Mouse (Mus musculus) heart, postnatal 0 days (tissue): ENCODE measurements around the gene 4930402H24Rik. TPM values are rescaled to one million over a fixed set of nuclear protein-coding genes. Genes with fewer than 3 reads are reported as not detected.

Experiments used
- ATAC-seq: fragments of 200-750 bp; cut with Nextera tagmentation; 2 replicates; pipeline ENCODE4 v1.8.0; 2017; ENCODE audit warnings: low read depth, moderate number of reproducible peaks, moderate library complexity; ENCODE audit not compliant: insufficient read depth
- DNase-seq: peaks from one replicate; pipeline ENCODE4 v3.0.0-alpha.2; 2016; ENCODE audit warnings: low spot score
- H3K27ac ChIP-seq: fragments of 300-500 bp; sonication (generic); 2 replicates; pipeline ENCODE4 v1.5.1; 2014; ENCODE audit warnings: low read depth, mild to moderate bottlenecking
- H3K27me3 ChIP-seq: fragments of 300-500 bp; sonication (generic); 2 replicates; pipeline ENCODE4 v1.6.1; 2014; ENCODE audit warnings: low read length, mixed read lengths; ENCODE audit not compliant: control insufficient read depth, insufficient read depth
- H3K36me3 ChIP-seq: fragments of 300-500 bp; sonication (generic); replicated peaks from 2 replicates; pipeline ENCODE4 v1.6.1; 2014; ENCODE audit warnings: low read length, mixed read lengths; ENCODE audit not compliant: control insufficient read depth, insufficient read depth
- H3K4me1 ChIP-seq: fragments of 300-500 bp; sonication (generic); 2 replicates; pipeline ENCODE4 v1.6.1; 2014; ENCODE audit warnings: antibody characterized with exemption; ENCODE audit not compliant: control insufficient read depth, insufficient read depth
- H3K4me2 ChIP-seq: fragments of 300-500 bp; sonication (generic); 2 replicates; pipeline ENCODE4 v1.6.1; 2014; ENCODE audit warnings: low read depth, mild to moderate bottlenecking, low read length, moderate library complexity
- H3K4me3 ChIP-seq: fragments of 300-500 bp; sonication (generic); 2 replicates; pipeline ENCODE4 v1.5.1; 2014; ENCODE audit warnings: low read depth, low read length
- H3K9ac ChIP-seq: fragments of 300-500 bp; sonication (generic); replicated peaks from 2 replicates; pipeline ENCODE4 v1.6.1; 2014; ENCODE audit warnings: low read depth, low read length, mixed read lengths
- H3K9me3 ChIP-seq: fragments of 300-500 bp; sonication (generic); replicated peaks from 2 replicates; pipeline ENCODE4 v1.6.1; 2016; ENCODE audit warnings: low read length; ENCODE audit not compliant: control insufficient read depth
- CTCF ChIP-seq: IDR thresholded peaks from 2 replicates; pipeline ENCODE4 v1.5.1; 2016; ENCODE audit warnings: antibody characterized with exemption, control low read depth, low read depth
- EP300 ChIP-seq: IDR thresholded peaks from 2 replicates; pipeline ENCODE4 v1.6.1; 2016; ENCODE audit warnings: antibody characterized with exemption, low read depth
- WGBS: fragments of 180-500 bp; shearing (Covaris S2); extraction: QIAGEN DNeasy Blood & Tissue Kit; methylation state at CpG from one replicate; pipeline ENCODE4 v1.1.7; 2014; 5-methylcytosine and 5-hydroxymethylcytosine counted together
- polyA plus RNA-seq: library from polyadenylated mRNA; unstranded; fragments of >200 nt; fragmentation: Nextera tagmentation; extraction: Ambion mirVana; gene quantifications from 2 replicates; pipeline ENCODE4 v1.2.1, GENCODE M21; 2015
- total RNA-seq: library from RNA; depleted of rRNA; stranded (reverse); fragments of >200 nt; gene quantifications from 2 replicates; pipeline ENCODE4 v1.2.3, GENCODE M21; 2014; ENCODE audit warnings: low replicate concordance

The 4930402H24Rik gene
- total and polyA plus RNA-seq, 2 experiments from 2014 or later = 41.8 to 89.9 TPM

DNA sequence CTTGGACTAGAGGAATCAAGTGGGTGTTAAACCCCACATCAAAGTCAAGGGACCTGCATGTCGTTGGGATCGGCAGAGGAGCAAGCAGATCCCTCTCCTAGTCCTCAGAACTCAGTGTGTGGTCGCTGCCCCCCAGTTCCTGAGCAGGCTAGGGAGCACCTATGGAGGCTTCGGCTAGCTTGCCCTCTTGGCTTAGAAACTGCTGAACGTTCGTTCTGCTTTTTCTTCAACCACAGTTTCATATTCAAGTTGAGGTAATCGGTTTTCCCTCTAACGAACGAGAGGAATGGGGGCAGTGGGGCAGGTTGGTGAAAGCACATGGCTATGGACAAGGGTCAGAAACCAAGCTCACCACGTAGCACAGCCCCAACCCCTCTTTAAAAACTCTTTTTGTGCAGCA, 199.1 kb downstream of the 4930402H24Rik start:
- Histone ChIP-seq H3K4me2 (no peak overlapping the region), H3K9me3 (no peaks in the 10 kb centered on the region), H3K4me3 (no peak overlapping the region), H3K36me3 (peaks cover 47% of the 10 kb centered on the region), H3K27me3 (no peaks in the 10 kb centered on the region), H3K4me1 (peaks cover 7% of the 10 kb centered on the region; the same call in 1 of the 2 replicates), H3K9ac (no peak overlapping the region), H3K27ac (no peak overlapping the region)
- whole genome bisulfite sequencing = 65% methylated on average over 10 of the region's 10 CpGs
- TF ChIP-seq CTCF (no peak), EP300 (no peak)
- ATAC-seq = no peak
- DNase-seq = no peak

DNA sequence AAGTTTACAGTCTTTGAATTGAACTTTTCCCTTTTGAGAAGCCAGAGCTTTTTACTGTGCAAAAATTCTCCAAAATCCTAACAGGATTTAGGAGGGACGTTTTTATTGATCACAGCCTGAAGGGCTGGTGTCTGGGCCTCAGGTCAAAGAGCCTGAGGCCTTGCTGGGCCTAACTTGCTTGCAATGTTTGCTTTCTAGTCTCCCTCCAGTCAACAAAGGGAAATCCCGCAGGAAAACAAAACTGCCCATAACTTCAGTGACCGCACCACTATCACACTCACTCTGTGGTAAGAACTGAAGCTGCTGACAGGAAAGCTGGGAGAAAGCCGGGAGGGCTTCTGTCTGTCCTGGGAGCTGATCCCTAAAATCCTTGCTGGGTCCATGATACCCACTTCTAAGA, 199.6 kb downstream of the 4930402H24Rik start:
- DNase-seq = no peak
- H3K36me3 ChIP-seq = peaks cover 43% of the 10 kb centered on the region
- no peaks in the 10 kb centered on the region for H3K9me3 ChIP-seq
- TF ChIP-seq CTCF = no peak
- TF ChIP-seq EP300 = no peak
- peaks cover 7% of the 10 kb centered on the region; the same call in 1 of the 2 replicates for H3K4me1 ChIP-seq
- 66% methylated on average over 4 of the region's 4 CpGs for WGBS
- no peak overlapping the region for H3K9ac ChIP-seq
- no peak overlapping the region for H3K27ac ChIP-seq
- H3K27me3 ChIP-seq = no peaks in the 10 kb centered on the region
- ATAC-seq = no peak
- H3K4me3 ChIP-seq = no peak overlapping the region
- H3K4me2 ChIP-seq = no peak overlapping the region

DNA sequence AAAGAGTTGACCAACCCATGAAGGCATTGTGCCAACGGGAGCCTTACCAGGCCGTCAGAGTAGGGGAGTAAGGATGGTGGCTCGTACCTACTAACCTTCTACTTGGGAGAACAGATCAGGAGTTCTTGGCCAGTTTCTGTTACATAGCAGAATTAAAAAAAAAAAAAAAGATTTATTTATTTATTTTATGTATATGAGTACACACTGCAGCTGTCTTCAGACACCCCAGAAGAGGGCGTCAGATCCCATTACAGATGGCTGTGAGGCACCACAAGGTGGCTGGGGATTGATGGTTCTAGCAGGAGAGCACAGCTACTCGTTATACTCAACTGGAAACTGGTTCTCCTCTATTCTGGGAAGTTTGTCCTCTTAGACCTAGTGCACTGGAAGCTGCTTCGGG, 201.0 kb downstream of the 4930402H24Rik start:
- 0 out of 2 replicates have a peak, but pooled peaks have one; percentile 2 for TF ChIP-seq CTCF
- TF ChIP-seq EP300 = no peak
- no peaks in the 10 kb centered on the region for H3K27me3 ChIP-seq
- H3K9me3 ChIP-seq = no peaks in the 10 kb centered on the region
- ATAC-seq = no peak
- H3K4me2 ChIP-seq = no peak overlapping the region
- 77% methylated on average over 6 of the region's 6 CpGs for WGBS
- H3K9ac ChIP-seq = no peak overlapping the region
- H3K4me3 ChIP-seq = no peak overlapping the region
- DNase-seq = no peak
- peaks cover 29% of the 10 kb centered on the region for H3K36me3 ChIP-seq
- H3K27ac ChIP-seq = no peak overlapping the region
- H3K4me1 ChIP-seq = peaks cover 7% of the 10 kb centered on the region; the same call in 1 of the 2 replicates

DNA sequence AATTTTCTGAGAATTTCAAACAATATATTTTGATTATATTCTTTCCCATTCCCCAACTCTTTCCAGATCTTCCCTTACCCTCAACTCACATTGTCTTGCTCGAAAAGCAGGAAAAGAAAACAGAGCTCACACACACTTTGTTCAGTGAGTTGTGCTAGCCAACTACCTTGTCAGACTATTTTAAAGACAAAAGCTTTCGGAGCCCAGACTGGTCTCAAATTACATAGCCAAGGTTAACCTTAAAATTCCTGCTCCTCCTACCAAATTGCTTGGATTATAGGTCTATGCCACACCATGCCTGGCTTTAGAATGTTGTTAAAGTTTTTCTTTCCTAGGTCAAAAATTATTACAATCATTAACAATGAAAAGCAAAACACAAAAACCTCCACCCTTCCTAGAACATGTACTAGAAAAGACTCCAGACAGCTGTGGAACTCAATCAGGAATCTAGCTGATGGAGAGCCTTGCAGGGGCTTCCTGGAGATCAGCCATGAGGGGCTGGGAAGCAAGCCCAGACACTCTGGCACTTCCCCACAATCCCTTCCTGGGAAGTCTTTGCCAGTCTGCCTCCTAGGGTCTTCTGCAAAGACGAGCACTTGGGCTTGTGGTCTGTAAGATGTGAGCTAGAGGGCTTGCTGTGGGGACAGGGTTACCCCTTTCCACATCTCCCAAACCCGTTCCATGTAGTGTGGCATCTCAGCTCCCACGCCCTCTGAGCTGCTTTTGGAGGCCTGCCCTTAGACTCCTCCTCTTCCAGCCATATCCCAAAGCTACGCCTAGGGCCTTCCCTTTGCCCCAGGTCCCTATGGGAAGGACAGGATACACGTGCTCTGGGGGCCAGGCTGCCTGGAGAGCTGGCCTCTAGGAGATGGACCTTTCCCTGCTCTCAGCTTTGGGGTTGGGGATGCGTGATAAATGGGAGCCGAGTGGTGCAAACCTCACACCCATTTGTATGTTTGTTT, 201.9 kb downstream of the 4930402H24Rik start:
- no peak overlapping the region for H3K4me3 ChIP-seq
- 47% methylated on average over 9 of the region's 9 CpGs for WGBS

DNA sequence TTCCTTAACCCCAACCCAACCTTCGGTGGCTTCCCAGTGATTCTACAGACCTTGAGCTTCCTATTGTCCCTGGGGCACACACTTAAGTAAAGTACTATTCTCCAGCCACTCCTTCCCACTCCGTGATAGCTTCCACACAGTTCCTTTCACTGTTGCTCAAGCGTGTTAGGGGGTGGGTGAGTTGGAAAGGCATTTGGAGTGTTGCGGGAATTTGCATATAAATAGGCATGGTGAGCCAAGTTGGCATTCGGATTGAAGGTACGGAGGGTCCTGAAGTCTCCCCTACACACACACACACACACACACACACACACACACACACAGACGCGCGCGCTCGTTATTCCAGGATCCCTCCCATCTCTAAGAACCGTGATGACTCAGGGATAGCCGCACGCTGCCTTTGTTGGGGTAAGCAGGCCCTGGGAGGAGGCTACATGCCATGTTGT, 208.4 kb downstream of the 4930402H24Rik start:
- no peaks in the 10 kb centered on the region for H3K36me3 ChIP-seq
- H3K9me3 ChIP-seq = no peaks in the 10 kb centered on the region
- H3K27ac ChIP-seq = no peak overlapping the region
- peak overlapping the region; percentile 58 for H3K4me3 ChIP-seq
- H3K4me1 ChIP-seq = 0 out of 2 replicates have a peak, but pooled peaks cover 7% of the 10 kb centered on the region
- ATAC-seq (0 out of 2 replicates have a peak, but pooled peaks have one; percentile 13), DNase-seq (no peak)
- H3K27me3 ChIP-seq = peaks cover 46% of the 10 kb centered on the region
- TF ChIP-seq EP300 = no peak
- TF ChIP-seq CTCF = no peak
- H3K4me2 ChIP-seq = peak overlapping the region; percentile 93
- 8% methylated on average over 14 of the region's 14 CpGs for WGBS
- H3K9ac ChIP-seq = peak overlapping the region; percentile 34; the same call in 1 of the 2 replicates

More for the DNA sequence above, 201.9 kb downstream of the 4930402H24Rik start:
- H3K36me3 ChIP-seq = peaks cover 20% of the 10 kb centered on the region
- H3K9me3 ChIP-seq = no peaks in the 10 kb centered on the region
- ATAC-seq (peak; percentile 49), DNase-seq (no peak)
- peaks cover 8% of the 10 kb centered on the region; the same call in 1 of the 2 replicates for H3K27me3 ChIP-seq
- H3K27ac ChIP-seq = peak overlapping the region; percentile 16; the same call in 1 of the 2 replicates
- H3K4me2 ChIP-seq = no peak overlapping the region
- H3K4me1 ChIP-seq = peaks cover 7% of the 10 kb centered on the region; the same call in 1 of the 2 replicates
- TF ChIP-seq EP300 (no peak), CTCF (no peak)
- H3K9ac ChIP-seq = no peak overlapping the region
